Comparison of ENCODE assay signal across 8 mouse cellular contexts in the genomic region with DNA sequence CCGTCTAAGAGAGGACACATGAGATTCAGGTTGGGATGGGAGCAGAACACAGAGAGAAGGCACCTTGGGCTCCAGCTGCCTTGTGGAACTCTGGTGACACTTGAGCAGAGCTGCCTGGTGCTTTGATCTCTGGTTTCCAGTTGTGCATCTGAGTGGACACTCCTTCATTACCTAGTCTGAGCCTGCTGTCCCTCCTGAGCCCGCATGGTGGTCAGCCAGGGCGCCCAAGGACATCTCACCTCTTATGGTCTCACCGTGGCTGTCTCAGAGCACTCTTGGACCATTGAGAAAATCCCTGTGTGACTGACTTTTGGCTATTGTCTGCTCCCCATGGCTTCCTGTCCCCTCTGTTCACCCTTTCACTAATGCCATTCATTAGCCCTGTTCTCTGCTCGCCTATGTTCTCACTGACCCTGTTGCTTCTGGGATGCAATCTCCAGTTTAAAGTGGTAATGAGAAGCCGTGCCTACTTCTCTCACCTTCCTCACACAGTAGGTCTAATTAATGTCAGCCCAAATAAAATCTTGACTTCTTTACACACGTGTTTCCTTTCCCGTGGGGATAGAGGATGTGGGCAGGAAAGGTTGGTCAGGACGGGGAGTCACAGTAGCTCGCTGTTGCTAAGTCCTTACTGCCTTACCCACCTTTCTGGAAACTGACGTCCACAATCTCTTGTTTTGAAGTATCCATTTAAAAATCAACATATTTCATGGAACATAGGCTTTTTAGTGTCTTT.
"Had no signal": no experiment of that assay in that cellular context is flagged by ENCODE, and none has a peak within 500 bp of the region (broad histone marks: within the 10 kb centered on the region; RNA-seq: fewer than 3 reads in every experiment).

No protein-coding gene starts in this region.

- ATAC-seq: liver, postnatal 0 days had no signal

- H3K4me2 ChIP-seq: intestine, embryonic 15.5 days; kidney, embryonic 15.5 days; lung, embryonic 14.5 days; neural tube, embryonic 13.5 days; stomach, embryonic 15.5 days had no signal

- H3K36me3 ChIP-seq: intestine, embryonic 15.5 days; kidney, embryonic 15.5 days; neural tube, embryonic 13.5 days; stomach, embryonic 15.5 days had no signal

- H3K4me3 ChIP-seq: intestine, embryonic 15.5 days; kidney, embryonic 15.5 days; left cerebral cortex, adult 2 months; neural tube, embryonic 13.5 days; stomach, embryonic 15.5 days had no signal

- H3K27ac ChIP-seq: intestine, embryonic 15.5 days; kidney, embryonic 15.5 days; left cerebral cortex, adult 2 months; liver, embryonic 14.5 days; neural tube, embryonic 13.5 days; stomach, embryonic 15.5 days had no signal

- H3K27me3 ChIP-seq: intestine, embryonic 15.5 days; kidney, embryonic 15.5 days; neural tube, embryonic 13.5 days; stomach, embryonic 15.5 days had no signal

- H3K9ac ChIP-seq: intestine, embryonic 15.5 days; kidney, embryonic 15.5 days; liver, embryonic 14.5 days; liver, postnatal 0 days; lung, embryonic 14.5 days; neural tube, embryonic 13.5 days; stomach, embryonic 15.5 days had no signal

- H3K4me1 ChIP-seq: intestine, embryonic 15.5 days; kidney, embryonic 15.5 days; stomach, embryonic 15.5 days had no signal

- H3K9me3 ChIP-seq: intestine, embryonic 15.5 days; kidney, embryonic 15.5 days; neural tube, embryonic 13.5 days; stomach, embryonic 15.5 days had no signal
